Mouse (Mus musculus) midbrain, postnatal 0 days (tissue): ENCODE data around the gene Spata17. TPM values are rescaled to one million over a fixed set of nuclear protein-coding genes. Genes with fewer than 3 reads are reported as not detected.

ENCODE experiments used
- ATAC-seq: fragments of 200-750 bp; cut with Nextera tagmentation; 2 replicates; pipeline ENCODE4 v1.8.0; 2017; ENCODE audit warnings: moderate number of reproducible peaks, mild to moderate bottlenecking, moderate TSS enrichment, moderate library complexity; ENCODE audit not compliant: low FRiP score
- DNase-seq: peaks from one replicate; pipeline ENCODE4 v3.0.0-alpha.2; 2015; ENCODE audit warnings: low spot score
- H3K27ac ChIP-seq: fragments of 300-500 bp; sonication (generic); 2 replicates; pipeline ENCODE4 v1.5.1; 2014; ENCODE audit warnings: low read depth, mild to moderate bottlenecking, low read length, mixed read lengths
- H3K27me3 ChIP-seq: fragments of 300-500 bp; sonication (generic); 2 replicates; pipeline ENCODE4 v1.6.1; 2014; ENCODE audit warnings: low read length, control low read depth, mixed read lengths; ENCODE audit not compliant: insufficient read depth
- H3K36me3 ChIP-seq: fragments of 300-500 bp; sonication (generic); 2 replicates; pipeline ENCODE4 v1.6.1; 2014; ENCODE audit warnings: low read length, control low read depth, mixed read lengths; ENCODE audit not compliant: insufficient read depth
- H3K4me1 ChIP-seq: fragments of 300-500 bp; sonication (generic); 2 replicates; pipeline ENCODE4 v1.6.1; 2014; ENCODE audit warnings: mild to moderate bottlenecking, control low read depth, antibody characterized with exemption, low read length, mixed read lengths; ENCODE audit not compliant: insufficient read depth
- H3K4me2 ChIP-seq: fragments of 300-500 bp; sonication (generic); 2 replicates; pipeline ENCODE4 v1.6.1; 2014; ENCODE audit warnings: low read depth, mild to moderate bottlenecking, low read length, mixed read lengths; ENCODE audit not compliant: poor library complexity, severe bottlenecking
- H3K4me3 ChIP-seq: fragments of 300-500 bp; sonication (generic); 2 replicates; pipeline ENCODE4 v1.5.1; 2014; ENCODE audit warnings: low read depth, mild to moderate bottlenecking, low read length, moderate library complexity
- H3K9ac ChIP-seq: fragments of 300-500 bp; sonication (generic); replicated peaks from 2 replicates; pipeline ENCODE4 v1.6.1; 2014; ENCODE audit warnings: mild to moderate bottlenecking, low read length, moderate library complexity, mixed read lengths; ENCODE audit not compliant: poor library complexity, severe bottlenecking
- H3K9me3 ChIP-seq: fragments of 300-500 bp; sonication (generic); 2 replicates; pipeline ENCODE4 v1.6.1; 2016; ENCODE audit warnings: low read length, control low read depth
- CTCF ChIP-seq: IDR thresholded peaks from 2 replicates; pipeline ENCODE4 v1.5.1; 2016; ENCODE audit warnings: antibody characterized with exemption, mild to moderate bottlenecking
- WGBS: fragments of 180-500 bp; shearing (Covaris S2); extraction: QIAGEN DNeasy Blood & Tissue Kit; methylation state at CpG from one replicate; pipeline ENCODE4 v1.1.7; 2014; 5-methylcytosine and 5-hydroxymethylcytosine counted together
- polyA plus RNA-seq: library from polyadenylated mRNA; unstranded; fragments of >200 nt; fragmentation: Nextera tagmentation; extraction: Ambion mirVana; gene quantifications from 2 replicates; pipeline ENCODE4 v1.2.1, GENCODE M21; 2015
- total RNA-seq: library from RNA; depleted of rRNA; stranded (reverse); fragments of >200 nt; gene quantifications from 2 replicates; pipeline ENCODE4 v1.2.3, GENCODE M21; 2014

Spata17 gene
- total and polyA plus RNA-seq, 2 experiments from 2014 or later: 1.2 to 1.3 TPM

DNA sequence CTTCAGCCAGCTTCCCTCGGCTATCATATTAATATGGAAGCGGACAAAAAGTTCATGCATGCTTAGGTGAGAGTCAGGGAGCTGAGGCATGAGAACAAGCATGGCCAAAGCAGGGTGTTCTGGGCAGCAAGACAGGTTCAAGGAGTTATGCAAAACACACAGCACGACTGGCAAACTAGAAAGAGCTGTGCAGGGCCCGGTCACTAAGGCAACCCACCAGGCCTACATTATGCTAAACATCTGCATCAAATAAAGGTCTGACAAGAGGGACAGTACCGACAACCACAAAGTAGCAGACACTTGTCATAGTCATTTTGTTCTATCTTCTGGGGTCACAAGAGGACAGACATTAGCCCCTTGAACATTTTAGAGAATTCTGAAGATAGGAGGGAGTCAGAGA is 61.6 kb downstream of the Spata17 start:
- WGBS: 49% methylated on average over 5 of the region's 5 CpGs
- no peak for ATAC-seq

DNA sequence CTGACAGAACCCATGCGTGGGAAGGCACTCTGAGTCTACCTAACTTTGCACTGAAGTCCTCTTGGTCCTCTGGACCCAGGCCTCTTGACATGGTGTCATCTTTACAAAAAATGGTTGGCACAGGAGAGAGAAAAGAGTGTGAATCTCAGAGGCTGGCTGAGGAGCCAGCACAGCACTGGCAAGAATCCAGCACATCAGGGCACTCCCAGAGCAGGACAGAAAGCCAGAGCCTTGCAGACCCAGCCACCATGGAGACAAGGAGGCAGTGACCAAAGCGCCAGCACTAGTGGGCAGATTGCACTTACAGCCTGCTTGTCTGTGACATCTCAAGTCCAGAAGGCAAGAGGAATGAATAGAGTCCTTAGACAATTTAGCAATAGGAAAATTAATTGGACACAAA is 62.7 kb downstream of the Spata17 start:
- Histone ChIP-seq H3K9me3 (no peaks in the 10 kb centered on the region), H3K9ac (no peak overlapping the region), H3K36me3 (no peaks in the 10 kb centered on the region; the same call in 1 of the 2 replicates), H3K4me2 (no peak overlapping the region), H3K27me3 (no peaks in the 10 kb centered on the region), H3K27ac (no peak overlapping the region), H3K4me1 (no peaks in the 10 kb centered on the region), H3K4me3 (no peak overlapping the region)
- TF ChIP-seq CTCF: no peak
- 83% methylated on average over 2 of the region's 2 CpGs for whole genome bisulfite sequencing
- ATAC-seq: no peak
- peak; percentile 55 for DNase-seq

More for the DNA sequence above, 61.6 kb downstream of the Spata17 start:
- TF ChIP-seq CTCF: no peak
- no peaks in the 10 kb centered on the region for H3K27me3 ChIP-seq
- H3K9me3 ChIP-seq: no peaks in the 10 kb centered on the region
- H3K4me1 ChIP-seq: no peaks in the 10 kb centered on the region
- H3K9ac ChIP-seq: no peak overlapping the region
- no peak overlapping the region for H3K27ac ChIP-seq
- no peak overlapping the region for H3K4me2 ChIP-seq
- no peaks in the 10 kb centered on the region; the same call in 1 of the 2 replicates for H3K36me3 ChIP-seq
- no peak overlapping the region for H3K4me3 ChIP-seq
- DNase-seq: no peak

DNA sequence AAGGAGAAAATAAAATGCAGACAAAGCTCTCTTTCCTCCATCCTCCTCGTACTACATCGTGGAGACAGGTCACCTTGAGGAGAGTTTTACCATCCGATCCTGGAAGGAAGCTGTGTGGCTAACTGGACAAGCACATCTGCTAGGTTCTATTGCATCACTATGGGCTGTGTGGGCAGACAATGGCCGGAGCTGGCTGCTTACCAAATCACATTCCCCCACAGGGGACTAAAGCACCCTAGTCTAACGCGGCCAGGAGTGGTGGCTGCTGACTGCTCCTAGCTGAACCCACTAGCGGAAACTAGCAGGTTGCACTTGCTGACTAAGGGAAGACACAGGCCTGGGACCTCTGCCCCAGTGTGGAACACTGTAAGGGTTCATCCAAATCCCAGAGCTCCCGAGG is 72.3 kb downstream of the Spata17 start:
- Histone ChIP-seq H3K27ac (no peak overlapping the region), H3K36me3 (no peaks in the 10 kb centered on the region), H3K27me3 (no peaks in the 10 kb centered on the region), H3K4me3 (no peak overlapping the region), H3K4me2 (no peak overlapping the region), H3K9ac (no peak overlapping the region), H3K9me3 (no peaks in the 10 kb centered on the region), H3K4me1 (no peaks in the 10 kb centered on the region)
- no peak for TF ChIP-seq CTCF
- no peak; the same call in 1 of the 2 replicates for ATAC-seq
- 64% methylated on average over 8 of the region's 8 CpGs for WGBS
- DNase-seq: no peak

- TF ChIP-seq CTCF: peak; percentile 92
- Histone ChIP-seq H3K36me3 (no peaks in the 10 kb centered on the region), H3K27me3 (no peaks in the 10 kb centered on the region), H3K27ac (no peak overlapping the region), H3K4me2 (no peak overlapping the region), H3K9me3 (no peaks in the 10 kb centered on the region), H3K9ac (no peak overlapping the region), H3K4me1 (no peaks in the 10 kb centered on the region), H3K4me3 (no peak overlapping the region)
- no peak for ATAC-seq
- DNase-seq: peak; percentile 81
- 37% methylated on average over 6 of the region's 6 CpGs for WGBS
Observed at GRCm38 (mm10) chr1:187137426-187137825, 77.8 kb downstream of the Spata17 start.

- no peak overlapping the region for H3K27ac ChIP-seq
- H3K27me3 ChIP-seq: no peaks in the 10 kb centered on the region
- H3K4me1 ChIP-seq: no peaks in the 10 kb centered on the region
- TF ChIP-seq CTCF: no peak
- no peaks in the 10 kb centered on the region for H3K9me3 ChIP-seq
- WGBS: 87% methylated on average over 6 of the region's 6 CpGs
- no peak overlapping the region for H3K4me3 ChIP-seq
- H3K36me3 ChIP-seq: no peaks in the 10 kb centered on the region
- no peak overlapping the region for H3K9ac ChIP-seq
- no peak for ATAC-seq
- no peak for DNase-seq
- H3K4me2 ChIP-seq: no peak overlapping the region
Observed at GRCm38 (mm10) chr1:187135887-187136286, 79.4 kb downstream of the Spata17 start.

GRCm38 (mm10) chr1:187133841-187134240 is 81.4 kb downstream of the Spata17 start:
- DNase-seq (no peak), ATAC-seq (no peak)
- H3K27me3 ChIP-seq: no peaks in the 10 kb centered on the region
- 61% methylated on average over 6 of the region's 6 CpGs for WGBS
- no peak overlapping the region for H3K27ac ChIP-seq
- H3K9ac ChIP-seq: no peak overlapping the region
- H3K36me3 ChIP-seq: no peaks in the 10 kb centered on the region
- TF ChIP-seq CTCF: no peak
- H3K9me3 ChIP-seq: no peaks in the 10 kb centered on the region
- H3K4me1 ChIP-seq: no peaks in the 10 kb centered on the region
- no peak overlapping the region for H3K4me2 ChIP-seq
- no peak overlapping the region for H3K4me3 ChIP-seq
